Mouse (Mus musculus) forebrain, embryonic 12.5 days (tissue): ENCODE measurements around the gene Mta1. TPM values are rescaled to one million over a fixed set of nuclear protein-coding genes. Genes with fewer than 3 reads are reported as not detected.
A peak's percentile ranks its signal among the peaks of the same experiment; 100 is the strongest.

Source experiments
- ATAC-seq: fragments of 200-750 bp; cut with Nextera tagmentation; 2 replicates; pipeline ENCODE4 v1.8.0; 2017; ENCODE audit warnings: moderate TSS enrichment; ENCODE audit not compliant: low FRiP score
- H3K27ac ChIP-seq: fragments of 300-500 bp; sonication (generic); 2 replicates; pipeline ENCODE4 v1.5.1; 2016; ENCODE audit warnings: mild to moderate bottlenecking
- H3K27me3 ChIP-seq: fragments of 300-500 bp; sonication (generic); 2 replicates; pipeline ENCODE4 v1.6.1; 2016; ENCODE audit warnings: mild to moderate bottlenecking
- H3K36me3 ChIP-seq: fragments of 300-500 bp; sonication (generic); replicated peaks from 2 replicates; pipeline ENCODE4 v1.6.1; 2016; ENCODE audit warnings: mild to moderate bottlenecking
- H3K4me1 ChIP-seq: fragments of 300-500 bp; sonication (generic); 2 replicates; pipeline ENCODE4 v1.6.1; 2016
- H3K4me2 ChIP-seq: fragments of 300-500 bp; sonication (generic); 2 replicates; pipeline ENCODE4 v1.6.1; 2016; ENCODE audit warnings: mild to moderate bottlenecking, moderate library complexity
- H3K4me3 ChIP-seq: fragments of 300-500 bp; sonication (generic); replicated peaks from 2 replicates; pipeline ENCODE4 v1.5.1; 2016; ENCODE audit warnings: mild to moderate bottlenecking
- H3K9ac ChIP-seq: fragments of 300-500 bp; sonication (generic); 2 replicates; pipeline ENCODE4 v1.6.1; 2016; ENCODE audit warnings: mild to moderate bottlenecking
- H3K9me3 ChIP-seq: fragments of 300-500 bp; sonication (generic); 2 replicates; pipeline ENCODE4 v1.6.1; 2016
- WGBS: fragments of 180-500 bp; shearing (Covaris S2); methylation state at CpG from one replicate; pipeline ENCODE4 v1.1.7; 2016; 5-methylcytosine and 5-hydroxymethylcytosine counted together
- polyA plus RNA-seq: library from polyadenylated mRNA; unstranded; fragments of >200 nt; fragmentation: Nextera tagmentation; extraction: Ambion mirVana; gene quantifications from 2 replicates; pipeline ENCODE4 v1.2.1, GENCODE M21; 2016

Mta1 gene
- polyA plus RNA-seq, 1 experiment from 2014 or later = 22.7 TPM

DNA sequence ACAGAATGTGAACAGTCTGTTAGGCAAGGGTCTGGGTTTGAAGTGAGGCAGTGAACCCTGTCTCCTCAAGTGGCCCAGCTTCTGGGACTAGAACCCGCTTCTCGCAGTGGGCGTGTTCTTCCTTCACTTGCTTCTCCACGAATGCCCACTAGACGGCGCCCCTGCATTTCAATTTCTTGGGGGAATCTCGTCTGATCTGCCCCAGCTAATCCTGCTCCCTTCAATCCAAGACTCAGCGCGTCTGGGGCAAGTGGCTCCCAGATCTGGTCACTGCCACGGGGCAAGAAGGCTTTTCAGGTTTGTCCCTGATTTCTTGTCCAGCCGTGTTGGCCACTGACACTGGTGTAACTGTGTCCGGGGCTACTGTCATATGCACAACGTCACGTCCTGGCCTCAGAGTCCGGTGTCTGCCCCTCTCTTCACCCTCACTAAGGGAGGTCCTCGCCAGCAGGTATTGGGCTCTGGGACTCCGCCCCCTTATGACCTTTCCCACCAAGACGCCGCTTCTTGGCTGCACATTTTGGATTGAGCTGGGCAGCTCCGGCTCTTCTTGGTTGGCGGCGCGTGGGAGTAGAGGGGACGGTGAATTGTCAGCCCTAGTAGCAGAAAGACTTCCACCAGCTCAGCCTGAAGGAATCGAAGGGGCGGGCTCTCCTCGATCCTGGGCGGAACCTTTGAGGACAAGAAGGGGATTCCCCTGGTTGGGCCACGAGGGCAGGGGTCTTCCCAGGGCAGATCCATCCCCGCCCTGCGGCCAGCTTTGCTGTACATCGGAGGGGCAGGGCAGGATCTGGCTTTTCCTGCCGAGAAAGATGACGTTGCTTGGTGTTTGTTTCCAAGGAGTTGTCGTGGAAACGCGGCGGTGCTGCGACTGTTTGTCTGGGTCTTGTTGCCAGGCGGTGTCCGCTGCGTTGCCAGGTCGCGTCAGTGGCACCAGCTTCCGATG, 48.3 kb downstream of the Mta1 start, which contains the start of gene Crip1:
Gene Crip1 (plus strand): TSS at position 205 of the 946 bp plus-strand sequence.
- no peak within 1 kb of the TSS for H3K4me3 ChIP-seq
- ATAC-seq = no peak
- no peak within 1 kb of the TSS for H3K27ac ChIP-seq

GRCm38 (mm10) chr12:113147481-113147880, 49.4 kb downstream of the Mta1 start:
- Histone ChIP-seq H3K36me3 (peaks cover 27% of the 10 kb centered on the region), H3K27me3 (peaks cover 58% of the 10 kb centered on the region), H3K4me2 (no peak overlapping the region), H3K9me3 (no peaks in the 10 kb centered on the region), H3K9ac (no peak overlapping the region), H3K4me3 (no peak overlapping the region), H3K27ac (no peak overlapping the region), H3K4me1 (peaks cover 41% of the 10 kb centered on the region)
- WGBS = 92% methylated on average over 8 of the region's 8 CpGs
- ATAC-seq = no peak

More for the DNA sequence above, 48.3 kb downstream of the Mta1 start, which contains the start of gene Crip1:
- Histone ChIP-seq H3K4me1 (peaks cover 41% of the 10 kb centered on the region), H3K9me3 (no peaks in the 10 kb centered on the region), H3K4me2 (peak within 1 kb of the TSS; percentile 30), H3K36me3 (peaks cover 27% of the 10 kb centered on the region), H3K27me3 (peaks cover 52% of the 10 kb centered on the region), H3K9ac (no peak within 1 kb of the TSS)
- 6% methylated on average over 45 of the region's 45 CpGs for WGBS

DNA sequence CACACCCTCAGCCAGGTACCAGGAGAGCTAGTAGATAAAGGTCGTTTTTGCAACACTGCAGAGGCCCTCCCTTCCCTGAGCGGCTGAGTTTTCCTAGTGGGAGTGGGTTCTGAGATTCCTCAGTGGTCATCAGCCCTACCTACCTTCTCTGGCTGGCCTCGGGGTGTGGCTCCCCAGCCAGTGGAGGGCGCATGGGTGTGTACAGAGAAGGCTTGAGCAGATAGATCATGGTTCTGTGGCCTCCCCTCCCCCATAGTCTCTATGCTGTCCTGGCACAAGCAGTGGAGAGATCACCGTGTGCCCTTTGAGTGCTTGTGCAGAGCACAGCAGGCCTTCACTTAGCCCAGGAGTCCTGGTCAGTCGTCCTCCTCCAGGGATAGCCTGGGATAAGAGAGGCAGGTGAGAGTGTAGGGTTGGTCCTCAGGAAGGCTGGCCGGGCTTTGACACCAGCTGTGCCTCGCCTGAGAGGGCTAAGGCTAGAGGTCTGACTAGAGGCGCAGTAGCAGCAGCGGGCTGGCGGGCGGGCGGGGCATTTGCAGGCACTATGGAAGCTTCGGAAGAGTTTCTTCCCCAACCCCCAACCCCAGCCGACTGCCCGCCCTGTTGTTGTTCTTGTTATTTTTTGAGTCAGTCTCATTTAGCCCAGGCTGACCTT, 50.4 kb downstream of the Mta1 start:
- no peak overlapping the region for H3K4me3 ChIP-seq
- no peaks in the 10 kb centered on the region for H3K9me3 ChIP-seq
- no peak for ATAC-seq
- peaks cover 64% of the 10 kb centered on the region for H3K27me3 ChIP-seq
- no peak overlapping the region for H3K9ac ChIP-seq
- peaks cover 32% of the 10 kb centered on the region for H3K4me1 ChIP-seq
- H3K27ac ChIP-seq = no peak overlapping the region
- no peak overlapping the region for H3K4me2 ChIP-seq
- H3K36me3 ChIP-seq = peaks cover 25% of the 10 kb centered on the region
- 38% methylated on average over 15 of the region's 16 CpGs for WGBS

DNA sequence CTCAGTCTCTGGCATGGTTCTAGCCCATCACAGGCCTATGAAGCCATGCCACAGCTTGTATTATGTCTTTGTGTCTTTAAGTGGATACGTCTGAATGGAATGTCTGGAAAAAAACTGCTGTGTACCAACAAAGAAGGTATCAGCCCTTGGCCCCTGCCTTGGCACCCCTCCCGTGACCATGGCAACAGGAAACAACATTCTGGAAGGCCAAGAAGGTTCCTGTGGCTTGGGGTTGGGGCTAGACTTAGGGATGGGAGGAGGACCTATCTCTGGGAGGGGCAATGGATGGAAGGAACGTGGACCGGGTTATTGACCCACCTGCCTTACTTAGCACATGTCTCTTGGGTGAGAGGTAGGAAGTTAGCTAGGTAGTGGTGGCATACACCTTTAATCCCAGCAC, 51.3 kb downstream of the Mta1 start:
- no peak overlapping the region for H3K4me3 ChIP-seq
- no peak overlapping the region for H3K9ac ChIP-seq
- peaks cover 32% of the 10 kb centered on the region for H3K4me1 ChIP-seq
- no peak overlapping the region for H3K27ac ChIP-seq
- no peak overlapping the region for H3K4me2 ChIP-seq
- no peaks in the 10 kb centered on the region for H3K9me3 ChIP-seq
- peaks cover 72% of the 10 kb centered on the region for H3K27me3 ChIP-seq
- WGBS = 61% methylated on average over 4 of the region's 4 CpGs
- H3K36me3 ChIP-seq = peaks cover 16% of the 10 kb centered on the region
- ATAC-seq = no peak

GRCm38 (mm10) chr12:113149896-113150295, 51.8 kb downstream of the Mta1 start:
- no peak overlapping the region for H3K27ac ChIP-seq
- 81% methylated on average over 3 of the region's 3 CpGs for WGBS
- H3K9me3 ChIP-seq = no peaks in the 10 kb centered on the region
- H3K27me3 ChIP-seq = peaks cover 77% of the 10 kb centered on the region
- ATAC-seq = no peak
- H3K36me3 ChIP-seq = peaks cover 11% of the 10 kb centered on the region
- no peak overlapping the region for H3K9ac ChIP-seq
- peaks cover 34% of the 10 kb centered on the region for H3K4me1 ChIP-seq
- H3K4me2 ChIP-seq = no peak overlapping the region
- H3K4me3 ChIP-seq = no peak overlapping the region

GRCm38 (mm10) chr12:113150591-113150990, 52.5 kb downstream of the Mta1 start:
- WGBS = 89% methylated on average over 4 of the region's 4 CpGs
- Histone ChIP-seq H3K4me3 (no peak overlapping the region), H3K27ac (no peak overlapping the region), H3K36me3 (peaks cover 4% of the 10 kb centered on the region), H3K4me2 (no peak overlapping the region), H3K4me1 (peaks cover 41% of the 10 kb centered on the region), H3K27me3 (peaks cover 77% of the 10 kb centered on the region), H3K9me3 (no peaks in the 10 kb centered on the region), H3K9ac (no peak overlapping the region)
- no peak for ATAC-seq

- no peaks in the 10 kb centered on the region for H3K9me3 ChIP-seq
- H3K27me3 ChIP-seq = peaks cover 73% of the 10 kb centered on the region
- WGBS = 87% methylated on average over 8 of the region's 8 CpGs
- no peak for ATAC-seq
- H3K4me3 ChIP-seq = 0 out of 2 replicates have a peak overlapping the region, but pooled peaks have one; percentile 44
- H3K36me3 ChIP-seq = no peaks in the 10 kb centered on the region
- peaks cover 41% of the 10 kb centered on the region for H3K4me1 ChIP-seq
- H3K27ac ChIP-seq = no peak overlapping the region
- no peak overlapping the region for H3K9ac ChIP-seq
- H3K4me2 ChIP-seq = no peak overlapping the region
Observed at GRCm38 (mm10) chr12:113151046-113151445, 53.0 kb downstream of the Mta1 start.

DNA sequence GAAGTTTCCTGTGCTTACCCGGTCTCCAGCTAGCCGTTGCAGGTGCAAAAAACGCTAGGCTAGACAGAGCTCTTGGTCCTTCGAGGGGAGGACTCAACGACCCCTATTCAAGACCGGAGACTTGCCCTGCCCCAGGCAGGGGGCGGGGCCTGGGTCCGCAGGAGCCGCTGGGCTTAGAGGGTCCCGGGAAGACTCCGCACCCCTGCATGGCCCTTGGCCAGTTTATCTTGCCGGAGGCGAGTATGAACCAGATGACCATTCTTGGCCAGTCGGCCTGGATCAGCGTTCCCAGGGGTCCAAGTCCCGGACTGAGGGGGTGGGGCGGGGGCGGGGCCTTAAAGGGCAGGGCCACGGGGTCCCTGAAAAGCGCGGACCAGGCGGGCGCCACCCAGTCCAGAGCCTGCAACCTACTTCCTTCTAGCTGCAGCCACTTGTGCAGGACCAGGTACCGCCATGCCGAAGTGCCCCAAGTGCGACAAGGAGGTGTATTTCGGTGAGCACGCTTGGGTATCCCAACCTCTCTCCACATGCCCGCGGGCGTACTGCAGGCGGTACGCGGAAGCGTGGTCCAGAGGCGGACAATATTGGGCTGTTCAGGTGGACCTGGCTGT, 53.7 kb downstream of the Mta1 start:
- Histone ChIP-seq H3K27me3 (peaks cover 72% of the 10 kb centered on the region), H3K36me3 (no peaks in the 10 kb centered on the region), H3K9me3 (no peaks in the 10 kb centered on the region), H3K9ac (peak overlapping the region; percentile 56), H3K4me3 (peak overlapping the region; percentile 44), H3K4me1 (peaks cover 37% of the 10 kb centered on the region), H3K27ac (no peak overlapping the region), H3K4me2 (peak overlapping the region; percentile 78)
- ATAC-seq = no peak
- 1% methylated on average over 35 of the region's 36 CpGs for WGBS

DNA sequence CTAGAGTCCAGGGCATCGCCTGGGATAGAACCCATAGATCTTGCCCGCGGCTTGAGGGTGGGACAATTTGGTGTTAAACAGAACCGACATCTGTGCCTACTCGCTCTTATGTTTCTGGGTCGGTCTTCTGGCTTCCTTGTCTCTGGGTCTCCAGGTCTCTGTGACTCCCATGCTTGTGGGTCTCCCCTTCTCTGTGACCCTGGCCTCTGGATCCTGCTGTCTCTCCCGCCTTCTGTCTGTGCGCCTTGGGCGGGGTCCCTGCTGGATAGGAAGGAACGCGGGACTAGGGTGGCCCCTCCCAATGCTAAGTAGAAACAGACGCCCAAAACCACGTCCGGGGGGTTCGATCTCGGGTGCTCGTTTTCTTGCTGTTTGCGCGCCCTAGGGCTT, 54.2 kb downstream of the Mta1 start:
- H3K27ac ChIP-seq = no peak overlapping the region
- no peaks in the 10 kb centered on the region for H3K9me3 ChIP-seq
- WGBS = 29% methylated on average over 19 of the region's 19 CpGs
- H3K36me3 ChIP-seq = no peaks in the 10 kb centered on the region
- no peak for ATAC-seq
- peak overlapping the region; percentile 78 for H3K4me2 ChIP-seq
- H3K4me1 ChIP-seq = peaks cover 38% of the 10 kb centered on the region
- H3K27me3 ChIP-seq = peaks cover 67% of the 10 kb centered on the region
- peak overlapping the region; percentile 56 for H3K9ac ChIP-seq
- H3K4me3 ChIP-seq = peak overlapping the region; percentile 44

- 82% methylated on average over 6 of the region's 6 CpGs for WGBS
- Histone ChIP-seq H3K27ac (no peak overlapping the region), H3K4me1 (peaks cover 41% of the 10 kb centered on the region), H3K4me3 (no peak overlapping the region), H3K9ac (no peak overlapping the region), H3K9me3 (no peaks in the 10 kb centered on the region), H3K4me2 (no peak overlapping the region), H3K27me3 (peaks cover 59% of the 10 kb centered on the region), H3K36me3 (no peaks in the 10 kb centered on the region)
- no peak for ATAC-seq
Observed at GRCm38 (mm10) chr12:113152991-113153525, 55.0 kb downstream of the Mta1 start.

- peaks cover 37% of the 10 kb centered on the region for H3K4me1 ChIP-seq
- H3K9me3 ChIP-seq = no peaks in the 10 kb centered on the region
- 90% methylated on average over 7 of the region's 7 CpGs for WGBS
- H3K9ac ChIP-seq = no peak overlapping the region
- peaks cover 52% of the 10 kb centered on the region for H3K27me3 ChIP-seq
- no peak overlapping the region for H3K4me3 ChIP-seq
- no peak overlapping the region for H3K4me2 ChIP-seq
- H3K36me3 ChIP-seq = no peaks in the 10 kb centered on the region
- no peak for ATAC-seq
- no peak overlapping the region for H3K27ac ChIP-seq
Observed at GRCm38 (mm10) chr12:113153971-113154370, 55.9 kb downstream of the Mta1 start.

- Histone ChIP-seq H3K4me3 (peak overlapping the region; percentile 67; the same call in 1 of the 2 replicates), H3K27ac (no peak overlapping the region), H3K4me2 (peak overlapping the region; percentile 67), H3K27me3 (peaks cover 52% of the 10 kb centered on the region), H3K9me3 (no peaks in the 10 kb centered on the region), H3K4me1 (peaks cover 33% of the 10 kb centered on the region), H3K9ac (peak overlapping the region; percentile 44; the same call in 1 of the 2 replicates), H3K36me3 (0 out of 2 replicates have a peak, but pooled peaks cover under 1% of the 10 kb centered on the region)
- WGBS = 76% methylated on average over 6 of the region's 6 CpGs
- ATAC-seq = no peak
Observed at GRCm38 (mm10) chr12:113154747-113155075, 56.6 kb downstream of the Mta1 start.
